Mouse (Mus musculus) left cerebral cortex, postnatal 36 days (tissue): ENCODE data around the gene Icos. TPM values are rescaled to one million over a fixed set of nuclear protein-coding genes. Genes with fewer than 3 reads are reported as not detected.

Experiments
- DNase-seq, 2 experiments: peaks; one replicate each; pipeline ENCODE4 v3.0.0; 2021 to 2022; ENCODE audit warnings: low spot score in 2 of 2, mixed read lengths in 1 of 2
- intact Hi-C: fragments of 180-260 bp; cut with DNase I; formaldehyde crosslinking; loops from one replicate; pipeline ENCODE4 v1.15.1; 2025
- total RNA-seq, 2 experiments: library from RNA; stranded (reverse); gene quantifications; 2 replicates each; pipeline ENCODE4 v1.2.3; 2021

The Icos gene
- total RNA-seq, 2 experiments from 2014 or later: 0.15 TPM; not detected in 1

GRCm38 (mm10) chr1:61026712-61027111 is 49.0 kb downstream of the Icos start:
- intact Hi-C loops: no loop called here

DNA sequence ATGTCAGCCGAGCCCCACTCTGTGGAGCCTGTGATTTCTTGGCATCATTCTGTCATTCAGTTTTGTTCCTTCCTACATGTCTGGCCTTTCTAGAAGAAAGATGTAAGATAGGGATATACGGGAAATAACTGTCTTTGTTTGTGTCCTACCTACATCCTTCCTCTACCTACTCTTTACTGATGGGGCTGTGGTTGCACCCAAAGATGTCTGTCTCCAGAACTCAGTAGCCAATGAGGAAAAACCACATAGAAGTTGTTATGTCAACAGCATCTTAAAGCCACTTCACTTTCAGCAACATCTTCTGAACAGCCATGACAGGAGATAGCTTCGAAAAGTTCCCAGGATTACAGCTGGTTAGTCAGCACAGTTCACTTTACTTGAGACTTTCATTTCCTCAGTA is 49.8 kb downstream of the Icos start:
- no peak for DNase-seq
- intact Hi-C loops: no loop called here

More at GRCm38 (mm10) chr1:61026712-61027111, 49.0 kb downstream of the Icos start:
- DNase-seq: no peak

GRCm38 (mm10) chr1:61029919-61030318 is 52.2 kb downstream of the Icos start:
- no peak for DNase-seq
- intact Hi-C loops: no loop called here

DNA sequence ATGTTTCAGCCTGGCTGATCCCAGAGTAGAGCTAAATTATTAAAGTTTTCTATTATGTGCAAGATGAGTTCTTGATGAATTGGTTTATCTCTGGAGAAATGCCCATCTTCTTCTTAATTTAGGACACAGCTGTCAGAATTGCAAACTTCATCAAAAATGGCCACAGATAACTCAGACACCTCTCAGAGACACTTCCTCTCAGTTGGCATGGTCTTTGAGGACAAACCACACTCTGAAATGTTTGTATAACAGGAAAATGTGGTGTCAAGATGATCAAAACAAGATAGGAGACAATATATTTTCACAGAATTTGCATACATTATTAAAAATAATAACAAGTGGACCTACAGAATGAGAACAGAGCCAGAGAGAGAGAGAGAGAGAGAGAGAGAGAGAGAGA is 52.8 kb downstream of the Icos start:
- DNase-seq: no peak

DNA sequence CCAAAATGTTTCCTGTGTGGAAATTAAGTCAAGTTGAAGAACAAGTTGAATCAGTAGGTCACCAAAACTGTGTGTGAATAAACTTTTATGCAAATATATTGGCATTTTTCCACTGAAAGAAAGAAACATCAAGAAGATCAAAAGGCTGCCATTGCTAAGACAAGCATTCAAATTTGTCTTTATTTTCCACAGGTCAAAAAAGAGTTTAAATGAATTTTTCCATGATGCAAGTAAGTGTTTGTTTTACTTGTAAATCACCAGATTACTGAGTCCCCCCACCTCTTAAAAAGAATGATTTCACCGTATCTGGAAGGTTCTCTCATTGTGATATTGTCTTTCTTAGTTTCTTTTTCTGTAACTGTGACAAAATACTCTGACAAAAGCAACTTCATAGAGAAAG is 57.5 kb downstream of the Icos start:
- no peak for DNase-seq
- intact Hi-C loops: no loop called here

More for the DNA sequence above, 52.8 kb downstream of the Icos start:
- intact Hi-C loops: no loop called here

DNA sequence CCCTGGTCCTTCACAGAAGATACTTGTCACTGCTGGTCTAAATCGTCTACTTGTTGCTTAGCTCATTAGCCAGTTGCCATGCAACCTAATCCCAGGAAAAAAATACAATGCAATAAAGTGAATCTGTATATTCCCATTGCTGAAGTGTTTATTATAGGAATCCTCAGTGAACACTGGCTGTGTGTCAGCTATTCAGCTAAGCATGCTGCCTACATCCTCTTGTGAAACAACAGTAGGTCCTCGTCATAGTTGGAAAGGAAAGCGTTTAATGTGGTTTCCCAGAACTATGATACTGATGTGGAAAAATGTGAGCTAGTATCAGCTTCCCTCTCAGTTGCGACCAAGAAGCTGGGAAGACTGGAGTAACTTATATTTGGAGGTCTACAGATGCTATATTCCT is 60.5 kb downstream of the Icos start:
- no peak for DNase-seq
- intact Hi-C loops: no loop called here

GRCm38 (mm10) chr1:61039310-61039709 is 61.6 kb downstream of the Icos start:
- DNase-seq: no peak
- intact Hi-C loops: no loop called here

DNA sequence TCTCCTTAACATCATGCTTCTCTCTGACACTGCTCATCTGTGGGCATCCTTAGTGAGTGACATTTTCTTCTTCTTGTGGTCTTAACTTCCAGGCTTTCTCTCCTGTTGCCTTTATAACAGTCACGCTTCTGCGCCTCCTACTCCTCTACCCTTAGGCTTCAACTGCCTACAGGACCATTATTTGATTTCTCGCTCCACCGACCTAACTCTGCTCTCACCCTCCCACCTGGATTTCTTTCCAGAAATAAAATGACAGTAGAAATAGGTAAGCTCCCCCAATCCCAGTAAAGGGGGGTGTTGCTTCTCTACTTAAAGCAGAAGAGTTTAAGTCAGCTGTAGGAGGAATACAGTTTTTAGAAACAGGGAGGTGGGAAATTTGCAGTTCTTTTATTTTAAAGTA is 62.7 kb downstream of the Icos start:
- intact Hi-C loops: loop anchor here (10.0 kb wide), 1 partner anchor 114 kb away; no protein-coding TSS in a partner anchor
- DNase-seq: no peak

DNA sequence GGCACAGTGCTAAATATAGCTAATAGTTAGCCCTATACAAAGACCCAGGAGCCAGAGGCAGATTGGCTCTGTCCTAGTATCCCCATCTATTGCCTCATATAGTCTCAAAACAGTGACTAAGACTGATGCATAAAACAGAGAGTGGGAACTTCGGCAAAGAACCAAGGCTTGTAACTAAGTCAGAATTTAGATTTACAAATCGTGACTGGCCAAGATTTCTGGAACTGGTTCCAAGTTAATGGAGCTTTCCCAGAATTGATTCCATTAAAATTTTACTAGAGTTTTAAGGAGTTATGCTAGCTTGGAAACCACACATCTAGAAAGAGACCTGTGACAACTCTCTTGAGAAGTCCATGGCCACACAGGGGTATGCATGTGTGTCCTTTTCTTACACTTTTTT is 65.1 kb downstream of the Icos start:
- no peak for DNase-seq
- intact Hi-C loops: loop anchor here (10.0 kb wide), 1 partner anchor 112 kb away; no protein-coding TSS in a partner anchor

- no peak for DNase-seq
Measured at GRCm38 (mm10) chr1:61046055-61046705, 68.5 kb downstream of the Icos start.

GRCm38 (mm10) chr1:61047336-61047735 is 69.6 kb downstream of the Icos start:
- intact Hi-C loops: loop anchor here (10.0 kb wide), 1 partner anchor 107 kb away; no protein-coding TSS in a partner anchor
- DNase-seq: no peak

More at GRCm38 (mm10) chr1:61046055-61046705, 68.5 kb downstream of the Icos start:
- intact Hi-C loops: loop anchor here (10.0 kb wide), 1 partner anchor 109 kb away; no protein-coding TSS in a partner anchor

Other genes with a start within 250 kb of the Icos start
- gene Ctla4, start 90.9 kb upstream of the Icos start, total RNA-seq: not detected